Mouse (Mus musculus) lung, postnatal 10 days (tissue): ENCODE measurements around the gene Caln1.

Experiments used
- DNase-seq: peaks from one replicate; pipeline ENCODE4 v3.0.0; 2021

The Caln1 gene

GRCm38 (mm10) chr5:130820021-130820648 lies 450.9 kb downstream of the Caln1 start:
- peak; percentile 23 for DNase-seq

DNA sequence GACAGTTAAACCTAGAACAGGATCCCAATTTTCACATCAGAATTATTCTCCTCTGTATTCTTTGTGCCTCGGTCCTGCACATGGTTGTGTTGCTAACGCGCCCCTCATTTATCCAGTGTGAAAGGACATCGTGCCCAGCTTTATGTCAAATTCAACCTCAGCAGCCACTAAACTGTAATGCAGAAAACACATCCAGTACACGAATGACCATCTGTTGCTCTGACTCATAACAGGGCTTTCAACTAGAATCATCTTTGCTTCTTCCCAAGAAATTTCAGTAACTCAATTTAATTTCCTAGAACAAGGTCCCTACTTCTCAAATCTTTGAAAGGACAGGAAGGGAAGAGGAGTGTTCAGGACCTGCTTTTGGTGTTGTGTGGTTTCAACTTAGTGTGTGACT lies 451.4 kb downstream of the Caln1 start:
- DNase-seq = no peak

DNA sequence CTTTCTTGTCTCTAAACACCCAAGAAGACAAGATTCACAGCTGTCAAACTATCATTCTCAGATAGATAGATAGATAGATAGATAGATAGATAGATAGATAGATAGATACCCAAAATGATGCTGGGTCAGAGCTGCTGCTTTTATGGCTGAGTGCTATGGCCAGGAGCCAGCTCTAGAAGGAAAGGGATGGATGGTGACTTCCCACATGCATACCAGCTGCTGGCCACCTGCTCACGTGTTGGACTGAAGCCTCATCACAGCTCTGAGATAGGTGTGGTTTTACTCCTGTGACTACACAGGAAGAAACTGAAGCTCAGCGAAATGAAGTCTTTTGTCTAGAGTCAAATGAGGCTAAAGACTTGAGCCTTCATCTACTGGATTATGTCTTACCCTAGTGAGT lies 456.5 kb downstream of the Caln1 start:
- DNase-seq = no peak

DNA sequence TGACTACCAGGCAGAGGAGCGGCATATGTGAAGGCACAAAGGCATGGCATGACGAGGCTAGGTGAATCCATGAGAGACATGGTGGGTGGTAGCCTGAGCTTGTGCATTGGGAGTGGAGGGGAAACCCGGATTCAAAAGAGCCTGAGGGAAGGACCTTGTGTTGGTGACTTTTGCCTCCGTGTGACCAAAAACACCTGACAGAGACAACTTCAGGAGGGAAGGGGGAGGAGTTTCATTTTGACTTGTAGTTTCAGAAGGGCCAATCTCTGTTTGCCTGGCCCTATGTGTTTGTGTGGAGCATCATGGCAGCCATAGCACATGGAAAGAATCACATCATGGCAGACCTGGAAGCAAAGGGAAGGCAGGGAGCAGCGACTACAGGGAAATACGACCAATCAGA lies 479.3 kb downstream of the Caln1 start:
- no peak for DNase-seq

- DNase-seq = no peak
Measured at GRCm38 (mm10) chr5:130849610-130850009, 480.4 kb downstream of the Caln1 start.

DNA sequence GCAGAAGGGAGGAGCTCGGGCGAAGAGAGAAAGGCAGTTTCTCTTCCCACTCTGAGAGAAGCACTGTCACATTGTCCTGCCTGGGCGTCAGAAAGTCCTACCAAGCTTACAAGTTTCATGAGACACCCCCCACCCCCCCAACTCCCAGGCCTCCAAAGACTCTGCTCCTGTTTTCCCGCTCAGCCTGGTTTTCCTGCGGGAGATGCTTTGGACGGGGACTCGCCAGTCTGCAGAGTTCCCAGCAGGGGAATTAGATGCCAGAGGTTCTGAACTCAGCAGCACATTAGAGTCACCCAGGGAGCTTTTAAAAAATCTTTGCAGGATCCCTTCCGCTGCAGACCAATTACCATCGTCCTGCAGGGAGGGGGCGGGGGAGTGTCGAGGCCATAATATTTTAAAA lies 482.9 kb downstream of the Caln1 start:
- DNase-seq = no peak

- peak; percentile 85 for DNase-seq
Measured at GRCm38 (mm10) chr5:130853371-130853770, 484.1 kb downstream of the Caln1 start.

DNA sequence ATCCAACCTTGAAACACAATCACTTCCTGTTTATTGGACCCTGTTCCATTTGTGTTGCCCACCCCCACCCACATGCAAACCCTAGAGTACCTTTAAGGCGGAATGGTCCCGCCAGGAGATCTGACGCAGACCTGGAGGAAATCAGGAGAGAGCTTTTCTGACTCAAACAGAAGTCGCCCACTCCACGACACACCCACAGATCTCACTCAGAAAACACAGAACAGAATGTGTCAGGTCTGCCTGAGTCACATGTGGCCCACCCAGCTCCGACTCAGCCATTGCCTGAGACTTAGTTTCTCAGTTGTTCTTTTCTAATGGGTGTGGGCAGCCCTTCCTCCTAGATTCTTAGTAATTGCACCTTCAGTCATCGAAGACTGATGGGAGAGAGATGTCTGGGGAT lies 485.2 kb downstream of the Caln1 start:
- DNase-seq = no peak

- peak; percentile 45 for DNase-seq
Measured at GRCm38 (mm10) chr5:130858148-130858547, 488.9 kb downstream of the Caln1 start.

GRCm38 (mm10) chr5:130858706-130859105 lies 489.5 kb downstream of the Caln1 start:
- no peak for DNase-seq

GRCm38 (mm10) chr5:130859736-130860135 lies 490.5 kb downstream of the Caln1 start:
- DNase-seq = no peak

- DNase-seq = peak; percentile 28
Measured at GRCm38 (mm10) chr5:130862302-130862701, 493.0 kb downstream of the Caln1 start.

DNA sequence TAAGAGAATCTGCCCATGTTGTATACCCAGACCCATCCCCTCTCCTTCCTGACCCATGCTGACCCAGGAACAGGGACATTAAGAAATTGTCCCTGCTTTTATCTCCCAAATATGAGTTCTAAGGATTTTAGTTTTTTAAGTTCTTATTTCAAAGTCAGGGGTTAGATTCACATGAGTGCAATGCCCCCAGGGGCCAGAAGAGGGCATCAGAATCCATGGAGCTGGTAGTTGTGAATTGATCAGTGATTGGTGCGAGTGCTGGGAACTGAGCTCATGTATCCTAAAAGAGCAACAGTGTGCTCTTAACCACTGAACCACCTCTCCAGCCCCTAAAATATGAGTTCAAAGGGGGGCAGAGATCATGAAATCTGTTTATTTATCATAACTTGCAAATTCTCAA lies 500.6 kb downstream of the Caln1 start:
- no peak for DNase-seq

DNA sequence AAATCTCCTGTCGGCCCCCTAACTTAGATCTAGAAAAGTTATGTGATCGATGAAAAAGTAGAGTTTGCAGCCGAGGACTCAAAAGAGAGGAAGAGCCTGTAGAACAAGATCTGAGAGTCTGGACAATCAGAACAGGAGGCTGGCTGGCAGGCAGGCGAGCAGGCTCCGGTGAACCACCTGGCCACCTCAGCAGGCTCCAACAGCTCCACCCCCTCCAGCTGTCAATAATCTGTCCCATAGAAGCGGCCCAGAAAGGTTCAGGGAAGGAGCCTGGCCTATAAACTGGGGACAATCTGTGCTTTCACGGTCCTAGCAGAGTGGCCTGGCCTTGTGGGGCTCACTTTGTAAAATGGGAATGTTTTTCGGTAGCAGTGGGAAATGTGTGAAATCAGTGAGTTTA lies 501.8 kb downstream of the Caln1 start:
- DNase-seq = no peak

DNA sequence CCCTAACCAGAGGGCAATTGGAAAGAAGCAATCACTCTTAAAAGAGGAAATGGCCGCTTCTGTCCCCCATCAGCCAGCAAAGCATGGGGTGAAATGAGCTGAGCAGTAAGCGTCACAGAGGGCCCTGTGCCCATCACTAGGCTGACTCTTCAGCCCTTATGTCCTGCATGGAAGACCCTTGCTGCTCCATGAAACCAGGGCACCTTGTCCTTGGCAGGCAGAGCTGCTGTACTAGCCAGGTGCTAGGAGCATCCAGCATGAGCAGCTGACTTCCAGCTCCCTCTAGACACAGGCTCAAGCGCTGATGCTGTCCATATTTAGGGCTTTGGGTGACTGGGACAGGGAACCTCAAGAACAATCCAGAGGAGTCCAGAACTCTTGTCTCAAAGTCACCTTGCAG lies 506.1 kb downstream of the Caln1 start:
- DNase-seq = no peak

DNA sequence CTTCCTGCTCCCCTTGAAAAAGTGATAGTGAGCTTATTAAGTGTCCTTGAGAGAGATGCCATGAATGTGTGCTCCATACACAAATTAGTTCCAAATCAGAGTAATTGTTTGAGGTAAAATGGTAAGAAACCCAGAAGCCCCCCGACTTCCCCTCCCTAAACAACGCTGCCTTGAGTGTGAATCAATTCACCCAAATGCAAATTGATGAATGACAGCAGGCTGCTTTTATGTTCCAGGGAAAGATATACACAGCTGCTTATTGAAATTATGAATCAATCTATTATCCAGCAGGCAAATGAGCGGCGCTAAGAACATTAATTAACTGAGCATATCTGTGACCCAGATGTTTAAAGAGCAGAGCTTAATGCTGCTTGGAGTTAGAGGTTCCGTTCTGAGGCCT lies 511.1 kb downstream of the Caln1 start:
- no peak for DNase-seq

GRCm38 (mm10) chr5:130891735-130892134 lies 522.5 kb downstream of the Caln1 start:
- DNase-seq = peak; percentile 7

DNA sequence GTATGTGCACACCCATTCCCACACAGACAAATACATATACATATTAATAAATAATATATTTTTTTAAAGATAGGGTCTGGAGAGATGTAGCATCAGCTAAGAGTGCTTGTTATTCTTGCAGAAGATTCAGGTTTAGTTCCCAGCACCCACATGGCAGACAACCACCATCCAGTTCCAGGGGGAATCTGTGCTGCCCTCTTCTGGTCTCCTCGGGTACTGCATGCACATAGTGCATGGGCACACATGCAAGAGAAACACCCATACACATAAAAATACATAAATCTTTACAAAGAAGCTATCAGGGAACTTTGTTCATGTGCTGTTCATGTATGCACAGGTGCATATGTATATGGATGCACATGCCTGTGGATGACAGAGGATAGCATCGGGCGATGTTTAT lies 526.7 kb downstream of the Caln1 start:
- DNase-seq = no peak
